Mouse (Mus musculus) ES-Bruce4 (cell line): ENCODE results near the gene Dnaaf2.

Source experiments
- EP300 ChIP-seq: IDR thresholded peaks from 2 replicates; pipeline ENCODE4 v1.6.1; 2011; ENCODE audit warnings: low read depth, low read length; ENCODE audit not compliant: insufficient read depth
- POLR2A ChIP-seq: IDR thresholded peaks from one replicate; pipeline ENCODE4 v1.8.1; 2011; ENCODE audit warnings: low read length; ENCODE audit not compliant: insufficient read depth

DNA sequence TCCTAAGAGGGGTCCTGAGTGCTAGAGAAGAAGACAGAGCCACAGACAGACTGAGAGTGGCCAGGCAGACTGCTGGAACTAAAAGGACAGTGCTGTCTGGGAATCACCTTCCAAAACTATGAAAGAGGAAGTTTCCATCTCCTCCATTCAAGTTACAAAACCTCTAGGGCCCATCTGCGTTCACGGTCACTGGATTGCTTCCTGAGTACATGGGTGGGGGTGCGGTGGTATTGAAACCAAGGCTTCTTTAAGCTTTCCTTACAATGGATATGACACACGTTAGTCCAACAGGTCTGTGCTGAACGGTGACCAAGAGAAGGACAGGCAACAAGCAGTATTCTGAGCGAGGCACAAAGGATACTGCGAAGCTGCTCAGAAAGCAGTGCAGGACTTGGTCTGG lies 16.2 kb upstream of the Dnaaf2 start:
- TF ChIP-seq EP300 (no peak), POLR2A (no peak)
